Mouse (Mus musculus) gastrocnemius, postnatal 36 days (tissue): ENCODE data around the gene Smtn. TPM values are rescaled to one million over a fixed set of nuclear protein-coding genes. Genes with fewer than 3 reads are reported as not detected.
A peak's percentile ranks its signal among the peaks of the same experiment; 100 is the strongest.

ENCODE experiments used
- DNase-seq, 2 experiments: peaks; one replicate each; pipeline ENCODE4 v3.0.0; 2022
- intact Hi-C: fragments of 180-260 bp; cut with DNase I; formaldehyde crosslinking; loops from one replicate; pipeline ENCODE4 v1.15.1; 2025
- total RNA-seq, 2 experiments: library from RNA; stranded (reverse); gene quantifications; 2 replicates each; pipeline ENCODE4 v1.2.3; 2021

The Smtn gene
- total RNA-seq, 2 experiments from 2014 or later, result 71.9 to 78.7 TPM

- intact Hi-C loops, result loop anchor here (5.0 kb wide), 1 partner anchor 44 kb away; no protein-coding TSS in a partner anchor
- DNase-seq, result no peak
Measured at GRCm38 (mm10) chr11:3548564-3549295, 8.3 kb upstream of the Smtn start.

DNA sequence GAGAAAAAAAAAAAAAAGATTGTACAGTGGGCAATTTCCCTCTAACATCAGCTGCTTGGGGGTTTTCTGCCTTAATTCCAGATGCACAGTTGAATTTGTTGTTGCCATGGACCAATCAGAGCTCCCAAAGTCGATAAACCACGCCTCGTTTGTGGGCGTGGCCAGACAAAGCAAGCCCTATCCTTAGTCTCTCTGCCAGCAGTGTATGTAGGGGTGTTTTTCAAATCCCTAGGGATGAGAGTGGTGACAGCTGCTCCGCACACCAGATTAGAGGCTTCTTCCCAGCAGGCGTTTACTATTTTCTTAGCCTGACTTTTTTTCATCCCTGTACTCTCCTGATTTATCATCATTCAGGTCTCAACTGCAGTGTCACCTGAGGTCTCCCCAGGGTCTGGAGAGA, 7.6 kb upstream of the Smtn start:
- no peak for DNase-seq
- intact Hi-C loops, result loop anchor here (5.0 kb wide), 1 partner anchor 44 kb away; no protein-coding TSS in a partner anchor

DNA sequence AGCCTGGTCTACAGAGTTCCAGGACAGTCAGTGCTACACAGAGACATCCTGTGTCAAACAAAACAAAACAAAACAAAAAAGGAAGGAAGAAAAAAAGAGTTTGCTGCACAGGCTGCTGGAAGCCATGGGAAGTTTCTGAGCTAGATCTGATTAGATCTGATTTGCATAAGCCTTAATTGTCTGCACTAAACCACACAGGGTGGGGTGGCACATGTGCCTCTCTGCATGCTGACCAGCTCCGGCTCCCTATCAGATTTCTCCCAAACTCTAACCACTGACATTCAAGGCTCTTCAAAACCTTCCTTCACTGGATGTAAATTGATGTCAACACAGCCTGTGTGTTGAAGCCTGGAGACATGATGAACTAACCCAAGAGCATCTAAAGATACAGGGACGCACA, 6.6 kb upstream of the Smtn start:
- intact Hi-C loops, result loop anchor here (5.0 kb wide), 1 partner anchor 45 kb away; no protein-coding TSS in a partner anchor
- no peak for DNase-seq

GRCm38 (mm10) chr11:3546242-3546562, 5.8 kb upstream of the Smtn start:
- intact Hi-C loops, result loop anchor here (5.0 kb wide), 1 partner anchor 46 kb away; no protein-coding TSS in a partner anchor
- no peak for DNase-seq

- intact Hi-C loops, result loop anchor here (5.0 kb wide), 1 partner anchor 47 kb away; no protein-coding TSS in a partner anchor
- DNase-seq, result no peak
Measured at GRCm38 (mm10) chr11:3545531-3546241, 5.3 kb upstream of the Smtn start.

DNA sequence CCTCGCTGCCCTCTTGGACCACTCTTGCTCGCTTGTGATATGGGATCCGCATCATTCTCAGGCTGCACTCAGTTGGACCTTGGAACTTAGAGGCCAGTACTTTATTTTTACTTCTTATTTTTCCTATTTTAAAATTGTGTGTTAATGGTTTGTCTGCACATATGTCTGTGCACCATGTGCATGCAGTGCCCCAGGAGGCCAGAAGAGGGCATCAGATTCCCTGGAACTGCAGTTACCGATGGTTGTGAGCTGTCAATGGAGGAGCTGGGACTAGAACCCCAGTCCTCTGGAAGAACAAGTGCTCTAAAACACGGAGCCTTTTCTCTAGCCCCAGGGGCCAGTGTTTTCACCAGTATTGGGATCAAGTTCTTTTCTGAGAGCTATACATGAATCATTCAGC, 4.0 kb upstream of the Smtn start:
- no peak for DNase-seq
- intact Hi-C loops, result no loop called here

DNA sequence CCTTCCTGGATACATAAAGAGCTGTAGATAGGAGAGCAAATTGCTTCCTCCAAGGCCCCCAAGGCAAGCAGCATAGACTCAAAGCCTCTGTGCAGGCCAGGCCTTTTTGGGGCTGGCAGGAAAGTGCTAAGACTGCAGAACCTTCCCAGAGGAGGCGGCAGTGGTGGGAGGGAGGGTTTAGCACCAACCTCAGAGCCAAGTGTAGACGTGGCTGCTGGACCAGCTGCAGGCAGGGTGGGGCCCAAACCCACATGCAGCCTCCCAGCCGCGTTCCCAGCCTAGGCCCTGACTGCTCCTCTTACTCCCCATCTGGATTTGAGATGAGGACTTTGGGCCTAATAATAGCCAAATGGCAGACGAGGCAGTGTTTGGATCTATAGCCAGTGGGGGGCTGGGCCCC, 2.6 kb upstream of the Smtn start:
- peak; percentile 72 to 82 for DNase-seq

GRCm38 (mm10) chr11:3541932-3542331, 1.5 kb upstream of the Smtn start:
- intact Hi-C loops, result no loop called here
- no peak for DNase-seq

More for the DNA sequence above, 2.6 kb upstream of the Smtn start:
- intact Hi-C loops, result no loop called here

- DNase-seq, result no peak
- intact Hi-C loops, result loop anchor here (5.0 kb wide), 2 partner anchors 92 to 107 kb away; partner anchors contain the start of gene Morc2a
Measured at GRCm38 (mm10) chr11:3539826-3540196, 601 bp downstream of the Smtn start.

GRCm38 (mm10) chr11:3539111-3539825, 1.1 kb downstream of the Smtn start:
- intact Hi-C loops, result loop anchor here (5.0 kb wide), 2 partner anchors 93 to 108 kb away; partner anchors contain the start of gene Morc2a
- peak; percentile 89 to 90 for DNase-seq

- intact Hi-C loops, result loop anchor here (5.0 kb wide), 2 partner anchors 94 to 109 kb away; partner anchors contain the start of gene Morc2a
- no peak for DNase-seq
Measured at GRCm38 (mm10) chr11:3538341-3538740, 2.1 kb downstream of the Smtn start.

DNA sequence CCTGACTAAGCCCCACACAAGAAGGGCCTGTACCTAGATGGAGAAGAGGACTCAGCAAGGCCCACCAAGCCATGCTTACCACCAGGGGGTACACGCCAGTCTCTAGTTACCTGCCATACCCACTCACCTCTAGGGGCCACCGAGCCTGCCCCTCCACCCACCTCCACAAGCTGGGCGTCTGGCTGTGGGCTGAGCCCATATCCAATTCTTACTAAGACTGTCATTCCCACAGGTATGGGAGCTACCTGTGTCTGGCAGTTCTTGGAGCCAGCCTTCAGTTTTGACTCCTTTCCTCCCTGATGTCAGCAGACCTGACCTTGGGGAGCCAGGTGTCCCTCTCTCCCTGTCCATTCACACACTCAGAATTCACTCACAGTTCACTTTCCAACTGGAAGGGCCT, 2.7 kb downstream of the Smtn start:
- no peak for DNase-seq
- intact Hi-C loops, result loop anchor here (5.0 kb wide), 2 partner anchors 95 to 110 kb away; partner anchors contain the start of gene Morc2a

- intact Hi-C loops, result loop anchor here (5.0 kb wide), 2 partner anchors 95 to 110 kb away; partner anchors contain the start of gene Morc2a
- DNase-seq, result no peak
Measured at GRCm38 (mm10) chr11:3536745-3537333, 3.6 kb downstream of the Smtn start.

- no peak for DNase-seq
- intact Hi-C loops, result loop anchor here (5.0 kb wide), 2 partner anchors 96 to 111 kb away; partner anchors contain the start of gene Morc2a
Measured at GRCm38 (mm10) chr11:3536082-3536481, 4.3 kb downstream of the Smtn start.

DNA sequence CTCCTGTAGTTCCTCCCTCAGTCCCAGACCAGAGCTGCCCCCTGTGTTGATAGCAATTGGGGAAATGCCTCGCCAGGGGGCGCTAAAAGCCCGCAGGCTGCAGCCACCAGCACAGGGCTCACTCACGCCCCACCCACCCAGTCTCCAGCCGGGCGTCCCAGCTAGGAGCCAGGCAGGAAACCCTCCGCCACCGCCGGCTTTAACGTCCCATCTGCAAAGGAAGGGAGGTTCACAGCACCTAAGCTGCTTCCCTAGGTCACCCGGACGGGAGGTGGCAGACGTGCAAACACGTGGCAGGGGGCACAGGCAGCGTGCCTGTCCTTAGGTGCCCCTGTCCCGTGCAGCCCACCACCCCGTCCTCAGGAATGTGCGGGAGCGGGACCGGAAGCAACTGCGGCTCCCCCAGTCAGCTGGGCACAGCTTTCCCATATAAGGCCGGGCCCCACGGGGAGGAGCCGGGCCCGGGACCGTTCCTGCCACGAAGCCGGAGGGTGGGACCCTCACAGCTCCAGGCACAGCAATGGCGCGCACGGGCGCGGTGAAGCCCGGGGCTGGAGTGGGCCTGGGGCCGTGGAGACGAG, 4.9 kb downstream of the Smtn start:
- intact Hi-C loops, result loop anchor here (2.0 to 5.0 kb wide), 3 partner anchors 97 to 251 kb away; partner anchors contain the start of gene Morc2a
- peak; percentile 95 for DNase-seq

- no peak for DNase-seq
- intact Hi-C loops, result loop anchor here (2.0 to 5.0 kb wide), 3 partner anchors 97 to 252 kb away; partner anchors contain the start of gene Morc2a
Measured at GRCm38 (mm10) chr11:3534956-3535355, 5.5 kb downstream of the Smtn start.

DNA sequence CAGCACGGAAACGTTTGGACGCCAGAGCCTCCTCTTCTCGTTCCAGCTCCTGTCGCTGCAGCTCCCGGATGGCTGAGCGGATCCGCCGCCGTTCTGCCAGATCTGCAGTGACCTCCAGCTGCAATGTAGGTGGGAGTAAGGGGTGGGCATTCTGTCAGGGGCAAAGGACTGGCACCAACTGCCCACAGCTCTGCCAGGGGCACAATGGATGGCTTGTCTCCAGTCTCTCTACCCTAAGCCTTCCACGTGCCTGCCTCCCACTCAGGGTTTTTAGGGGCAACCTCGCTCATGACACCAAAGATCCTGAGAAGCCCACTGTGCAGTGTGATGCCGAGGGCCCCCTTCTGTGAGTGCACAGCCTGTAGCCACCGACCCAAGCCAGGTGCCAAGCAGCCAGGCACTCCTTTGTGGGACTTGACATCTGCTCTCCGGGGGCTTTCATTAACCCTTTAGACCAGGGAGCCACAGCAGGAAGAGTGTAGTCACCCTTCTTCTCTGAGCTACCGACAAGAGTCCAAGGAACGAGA, 6.9 kb downstream of the Smtn start:
- DNase-seq, result peak in 1 of 2 experiments; percentile 11
- intact Hi-C loops, result loop anchor here (2.0 kb wide), 1 partner anchor 63 kb away; no protein-coding TSS in a partner anchor

DNA sequence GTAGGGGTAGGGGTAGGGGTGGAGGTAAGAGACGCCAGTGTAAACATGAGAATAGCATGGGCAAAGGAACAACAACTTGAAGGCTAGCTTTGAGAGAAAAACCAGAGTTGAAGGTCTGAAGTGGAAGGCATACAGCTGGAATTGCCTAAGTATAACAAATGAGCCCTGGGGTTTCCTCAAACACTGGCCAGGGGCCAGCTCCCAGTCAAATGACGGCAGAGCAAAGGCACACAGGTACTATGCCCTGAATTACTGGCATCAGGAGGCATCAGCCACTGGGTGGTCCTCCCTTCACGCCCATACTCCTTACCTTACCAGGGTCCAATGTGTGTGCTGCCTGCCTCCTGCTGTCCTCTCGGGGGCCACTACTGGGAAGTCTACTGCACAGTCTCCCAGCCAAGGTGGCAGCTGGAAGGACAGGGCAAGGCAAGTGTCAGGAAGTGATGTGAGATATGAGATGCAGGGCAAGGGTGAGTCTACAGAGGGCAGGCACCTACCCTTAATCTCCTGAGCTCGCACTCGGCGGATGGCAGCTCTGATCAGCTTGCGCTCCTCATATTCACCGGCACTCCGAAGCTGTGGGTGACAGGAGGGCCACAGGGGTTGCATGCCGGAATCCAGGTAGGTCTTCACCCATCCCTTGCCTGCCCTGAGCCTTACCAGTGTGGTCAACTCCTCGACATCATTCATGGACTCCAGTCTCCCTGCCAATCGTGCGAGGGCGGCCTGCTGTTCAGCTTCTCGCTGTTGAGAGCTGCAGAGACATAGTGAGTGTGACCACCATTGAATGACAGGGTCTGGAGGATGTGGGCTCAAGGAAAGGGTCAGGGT, 8.1 kb downstream of the Smtn start:
- intact Hi-C loops, result loop anchor here (2.0 kb wide), 1 partner anchor 62 kb away; no protein-coding TSS in a partner anchor
- no peak for DNase-seq
